Mouse (Mus musculus) urinary bladder, postnatal 4 days (tissue): Measurements from ENCODE around the gene Ptprh.

Experiments used
- DNase-seq, 2 experiments: peaks; one replicate each; pipeline ENCODE4 v3.0.0; 2021 to 2022; ENCODE audit warnings: low spot score in 2 of 2

Gene Ptprh

GRCm38 (mm10) chr7:4501558-4502397 lies 102.1 kb downstream of the Ptprh start, which contains the start of gene Ppp1r12c:
Ppp1r12c (minus strand) TSS chr7:4501680.
- peak; percentile 92 to 95 for DNase-seq

- peak in 1 of 2 experiments; percentile 46 for DNase-seq
These were observed 102.9 kb downstream of the Ptprh start for GRCm38 (mm10) chr7:4500892-4501471.

- DNase-seq = no peak
These were observed 104.8 kb downstream of the Ptprh start for GRCm38 (mm10) chr7:4499034-4499433.
